Mouse (Mus musculus) limb, embryonic 12.5 days (tissue): ENCODE data around the gene Asic2. TPM values are rescaled to one million over a fixed set of nuclear protein-coding genes. Genes with fewer than 3 reads are reported as not detected.

ENCODE experiments used
- ATAC-seq: fragments of 200-750 bp; cut with Nextera tagmentation; 2 replicates; pipeline ENCODE4 v1.8.0; 2017; ENCODE audit warnings: low read depth, moderate TSS enrichment; ENCODE audit not compliant: insufficient number of reproducible peaks, insufficient read depth, low FRiP score, low TSS enrichment
- H3K27ac ChIP-seq: fragments of 300-500 bp; sonication (generic); 2 replicates; pipeline ENCODE4 v1.5.1; 2016; ENCODE audit warnings: mild to moderate bottlenecking, moderate library complexity
- H3K27me3 ChIP-seq: fragments of 300-500 bp; sonication (generic); 2 replicates; pipeline ENCODE4 v1.6.1; 2016; ENCODE audit warnings: mild to moderate bottlenecking, moderate library complexity
- H3K36me3 ChIP-seq: fragments of 300-500 bp; sonication (generic); 2 replicates; pipeline ENCODE4 v1.6.1; 2016; ENCODE audit warnings: mild to moderate bottlenecking, moderate library complexity
- H3K4me1 ChIP-seq: fragments of 300-500 bp; sonication (generic); replicated peaks from 2 replicates; pipeline ENCODE4 v1.6.1; 2016
- H3K4me2 ChIP-seq: fragments of 300-500 bp; sonication (generic); 2 replicates; pipeline ENCODE4 v1.6.1; 2016; ENCODE audit warnings: mild to moderate bottlenecking, moderate library complexity
- H3K4me3 ChIP-seq: fragments of 300-500 bp; sonication (generic); replicated peaks from 2 replicates; pipeline ENCODE4 v1.5.1; 2016; ENCODE audit warnings: mild to moderate bottlenecking
- H3K9ac ChIP-seq: fragments of 300-500 bp; sonication (generic); replicated peaks from 2 replicates; pipeline ENCODE4 v1.6.1; 2016; ENCODE audit warnings: mild to moderate bottlenecking, moderate library complexity
- H3K9me3 ChIP-seq: fragments of 300-500 bp; sonication (generic); 2 replicates; pipeline ENCODE4 v1.6.1; 2016; ENCODE audit warnings: mild to moderate bottlenecking, moderate library complexity
- WGBS: fragments of 180-500 bp; shearing (Covaris S2); methylation state at CpG from one replicate; pipeline ENCODE4 v1.1.7; 2016; 5-methylcytosine and 5-hydroxymethylcytosine counted together
- polyA plus RNA-seq: library from polyadenylated mRNA; unstranded; fragments of >200 nt; fragmentation: Nextera tagmentation; extraction: Ambion mirVana; gene quantifications from 2 replicates; pipeline ENCODE4 v1.2.1, GENCODE M21; 2016

Gene Asic2
- polyA plus RNA-seq, 1 experiment from 2014 or later = 0.51 TPM

DNA sequence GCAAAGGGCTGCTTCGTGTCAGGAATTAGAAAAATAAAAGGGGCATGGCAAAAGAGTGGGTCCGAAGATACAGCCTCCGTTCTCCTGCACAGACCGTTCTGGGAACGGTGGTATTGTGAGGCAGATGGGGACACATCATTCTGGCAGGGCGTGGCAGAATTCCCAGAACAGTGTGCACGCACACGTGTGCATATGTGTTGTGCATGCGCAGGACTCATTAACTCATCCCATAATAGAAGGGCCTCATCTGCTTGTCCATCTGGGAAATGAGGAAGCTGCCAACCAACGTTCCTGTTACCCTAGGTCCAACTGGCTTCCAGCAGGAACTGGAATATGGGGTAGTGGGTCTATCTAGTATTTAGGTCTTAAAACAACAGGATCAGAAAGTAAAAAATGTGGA, 455.8 kb downstream of the Asic2 start:
- no peaks in the 10 kb centered on the region for H3K9me3 ChIP-seq
- H3K9ac ChIP-seq = no peak overlapping the region
- H3K36me3 ChIP-seq = no peaks in the 10 kb centered on the region
- peaks cover 20% of the 10 kb centered on the region; the same call in 1 of the 2 replicates for H3K4me1 ChIP-seq
- no peak overlapping the region for H3K4me2 ChIP-seq
- no peak overlapping the region for H3K27ac ChIP-seq
- ATAC-seq = no peak
- H3K27me3 ChIP-seq = peaks cover 9% of the 10 kb centered on the region; the same call in 1 of the 2 replicates
- no peak overlapping the region for H3K4me3 ChIP-seq
- 91% methylated on average over 10 of the region's 10 CpGs for WGBS

DNA sequence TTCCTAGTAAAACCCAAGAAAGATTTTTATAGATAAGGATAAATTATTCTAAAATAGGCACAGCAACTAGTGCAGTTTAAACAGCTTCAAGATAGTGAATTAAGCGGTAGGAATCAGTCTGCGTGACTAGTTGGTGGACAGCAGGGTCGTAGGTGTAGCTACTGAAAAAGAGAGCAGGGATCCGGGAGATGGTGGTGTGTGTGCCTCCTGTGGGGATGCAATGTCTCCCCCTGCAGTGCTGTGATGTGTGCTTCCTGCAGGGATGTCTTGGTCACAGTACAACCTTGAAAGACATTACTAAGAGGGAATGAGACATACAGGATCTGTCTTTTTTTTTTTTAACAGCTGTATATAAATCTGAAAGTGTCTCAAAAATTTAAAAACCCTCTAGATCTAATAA, 456.9 kb downstream of the Asic2 start:
- Histone ChIP-seq H3K4me3 (no peak overlapping the region), H3K27me3 (peaks cover 7% of the 10 kb centered on the region; the same call in 1 of the 2 replicates), H3K27ac (no peak overlapping the region), H3K4me2 (no peak overlapping the region), H3K4me1 (peaks cover 20% of the 10 kb centered on the region; the same call in 1 of the 2 replicates), H3K36me3 (no peaks in the 10 kb centered on the region), H3K9me3 (no peaks in the 10 kb centered on the region), H3K9ac (no peak overlapping the region)
- WGBS = 70% methylated on average over 4 of the region's 4 CpGs
- no peak for ATAC-seq

DNA sequence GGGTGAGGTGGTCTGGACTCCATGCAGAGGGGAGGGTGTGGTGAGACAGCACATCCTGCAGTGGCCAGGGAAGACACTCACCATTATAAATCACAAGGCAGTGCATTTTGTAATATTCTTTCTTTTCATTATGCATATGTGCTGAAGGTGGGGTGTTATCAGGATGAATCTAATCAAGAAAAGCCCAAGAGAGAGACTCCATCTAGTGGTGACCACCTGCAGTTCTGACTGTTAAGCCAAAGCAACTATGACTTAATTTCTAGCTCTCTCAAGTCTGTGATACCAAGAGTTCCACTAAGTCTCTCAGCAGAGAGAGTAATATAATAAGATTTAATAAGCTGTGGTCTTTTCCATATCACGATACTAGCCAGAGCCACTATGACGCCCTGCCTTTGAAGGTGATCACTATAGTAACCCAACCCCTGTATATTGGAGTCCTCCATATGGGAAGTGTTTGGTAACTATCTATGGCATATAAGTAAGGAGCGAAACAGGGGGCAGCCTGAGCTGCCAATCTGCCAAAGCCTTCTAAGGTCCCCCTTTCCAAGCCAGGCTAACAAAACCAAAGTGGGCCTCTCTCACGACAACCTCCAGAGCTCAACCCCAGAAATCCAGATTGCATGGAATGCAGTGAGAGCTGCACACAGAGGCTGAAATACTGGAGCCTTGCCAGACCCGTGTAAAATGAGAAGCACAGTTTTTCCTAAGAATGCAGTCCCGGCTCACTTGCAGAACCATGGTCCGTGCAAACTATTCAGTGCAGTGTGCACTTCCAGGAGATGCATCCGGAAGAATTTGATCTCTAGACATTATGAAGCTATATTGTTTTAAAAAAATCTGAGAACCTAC, 459.6 kb downstream of the Asic2 start:
- H3K9ac ChIP-seq = no peak overlapping the region
- no peaks in the 10 kb centered on the region for H3K9me3 ChIP-seq
- 44% methylated on average over 8 of the region's 8 CpGs for WGBS
- H3K4me3 ChIP-seq = no peak overlapping the region
- 0 out of 2 replicates have a peak overlapping the region, but pooled peaks have one; percentile 6 for H3K4me2 ChIP-seq
- H3K4me1 ChIP-seq = peaks cover 23% of the 10 kb centered on the region; the same call in 1 of the 2 replicates
- no peaks in the 10 kb centered on the region for H3K36me3 ChIP-seq
- peaks cover 3% of the 10 kb centered on the region; the same call in 1 of the 2 replicates for H3K27me3 ChIP-seq
- peak; percentile 87; the same call in 1 of the 2 replicates for ATAC-seq
- peak overlapping the region; percentile 56; the same call in 1 of the 2 replicates for H3K27ac ChIP-seq

DNA sequence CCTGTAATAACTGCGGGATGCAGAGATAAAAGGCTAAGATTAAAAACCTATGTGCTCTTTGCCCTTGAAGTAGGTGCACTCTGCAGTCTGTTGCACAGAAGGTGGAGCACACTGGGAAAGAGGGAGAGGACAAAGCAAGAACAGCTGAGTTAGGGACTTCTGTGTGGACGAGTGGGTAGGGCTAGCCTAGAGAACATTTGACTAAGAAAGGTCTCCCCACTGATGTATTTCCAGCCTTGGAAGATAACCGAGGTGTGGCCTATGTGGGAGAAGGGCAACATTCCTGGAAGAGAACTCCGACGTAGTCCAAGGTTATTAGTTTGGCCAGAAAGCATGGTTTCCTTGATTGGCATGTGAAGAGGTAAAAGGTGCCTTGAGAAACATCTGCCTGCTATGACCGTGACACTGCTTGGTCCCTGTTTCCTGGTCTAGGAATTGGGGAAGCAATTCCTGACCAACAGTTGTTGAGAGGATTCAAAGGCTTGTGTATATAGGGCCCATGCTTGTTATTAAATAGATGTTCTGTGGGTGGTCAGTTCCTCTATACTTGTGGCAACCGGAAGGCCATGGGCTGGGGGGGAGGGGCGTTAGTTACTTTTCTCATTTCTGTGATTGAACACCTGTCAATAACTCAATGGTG, 463.3 kb downstream of the Asic2 start:
- H3K4me2 ChIP-seq = no peak overlapping the region
- peaks cover 2% of the 10 kb centered on the region; the same call in 1 of the 2 replicates for H3K27me3 ChIP-seq
- no peak overlapping the region for H3K9ac ChIP-seq
- H3K4me3 ChIP-seq = no peak overlapping the region
- H3K9me3 ChIP-seq = no peaks in the 10 kb centered on the region
- peaks cover 31% of the 10 kb centered on the region for H3K4me1 ChIP-seq
- no peak for ATAC-seq
- no peaks in the 10 kb centered on the region for H3K36me3 ChIP-seq
- H3K27ac ChIP-seq = 0 out of 2 replicates have a peak overlapping the region, but pooled peaks have one; percentile 58
- 61% methylated on average over 8 of the region's 8 CpGs for WGBS

DNA sequence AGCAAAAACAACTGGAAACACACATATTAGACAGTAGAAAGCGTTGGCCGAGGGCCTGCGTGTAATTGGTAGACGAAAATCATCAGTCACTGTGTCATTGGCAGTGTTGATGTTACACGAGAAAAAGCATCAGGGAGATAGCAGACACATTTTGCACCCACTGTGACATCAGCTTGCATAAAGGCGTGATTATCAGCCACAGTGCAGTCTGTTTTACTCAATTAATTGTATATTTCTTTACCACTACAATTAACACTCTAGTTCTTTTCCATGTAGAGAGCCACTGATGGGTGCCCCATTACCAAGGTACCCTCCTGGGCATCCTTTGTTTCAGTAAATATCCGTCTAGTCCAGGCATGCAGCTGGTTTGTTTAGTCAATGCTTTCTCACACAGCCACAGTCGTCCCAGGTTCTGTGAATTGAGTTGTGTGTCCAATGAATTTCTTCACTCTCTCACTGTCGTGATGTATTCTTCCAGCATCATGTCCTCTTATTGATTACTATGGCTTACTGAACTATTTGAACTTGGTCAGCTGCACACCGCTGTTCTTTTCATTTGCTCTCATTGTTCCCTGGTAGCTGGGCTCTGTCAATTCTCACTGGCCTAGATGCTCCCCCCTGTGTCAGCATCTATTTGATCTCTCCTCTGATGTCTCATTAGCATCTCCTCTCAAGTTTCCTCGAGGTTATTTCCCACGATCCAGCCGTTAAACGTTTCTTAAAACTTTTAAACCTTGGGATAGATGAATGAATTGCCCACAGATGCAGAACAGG, 466.6 kb downstream of the Asic2 start:
- ATAC-seq = no peak
- Histone ChIP-seq H3K27ac (no peak overlapping the region), H3K9me3 (no peaks in the 10 kb centered on the region), H3K27me3 (0 out of 2 replicates have a peak, but pooled peaks cover 3% of the 10 kb centered on the region), H3K4me3 (no peak overlapping the region), H3K9ac (no peak overlapping the region), H3K4me1 (peaks cover 28% of the 10 kb centered on the region), H3K4me2 (no peak overlapping the region), H3K36me3 (no peaks in the 10 kb centered on the region)
- 36% methylated on average over 14 of the region's 14 CpGs for WGBS

DNA sequence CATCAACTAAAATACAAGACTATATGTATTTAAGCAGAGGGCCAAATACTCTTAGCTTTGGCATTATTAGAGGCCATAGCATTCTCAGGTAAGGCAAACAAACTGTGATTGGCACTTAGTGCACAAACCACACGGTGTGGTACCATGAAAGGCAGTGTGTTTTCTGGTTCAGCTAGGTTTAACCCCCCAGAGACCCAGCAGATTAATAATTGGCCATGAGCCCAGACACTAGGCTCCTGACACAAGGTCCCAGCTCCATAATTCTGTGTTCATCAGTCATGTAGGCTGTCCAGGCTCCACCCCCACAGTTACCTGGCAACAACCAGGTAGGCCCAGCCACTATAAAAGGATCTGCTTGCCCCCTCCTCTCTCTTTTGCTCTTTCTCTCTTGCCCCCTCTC, 469.3 kb downstream of the Asic2 start:
- 65% methylated on average over 1 of the region's 1 CpGs for WGBS
- Histone ChIP-seq H3K9me3 (no peaks in the 10 kb centered on the region), H3K4me2 (no peak overlapping the region), H3K9ac (no peak overlapping the region), H3K27ac (no peak overlapping the region), H3K36me3 (no peaks in the 10 kb centered on the region), H3K4me3 (no peak overlapping the region), H3K27me3 (peaks cover 16% of the 10 kb centered on the region; the same call in 1 of the 2 replicates), H3K4me1 (peaks cover 20% of the 10 kb centered on the region)
- ATAC-seq = no peak

DNA sequence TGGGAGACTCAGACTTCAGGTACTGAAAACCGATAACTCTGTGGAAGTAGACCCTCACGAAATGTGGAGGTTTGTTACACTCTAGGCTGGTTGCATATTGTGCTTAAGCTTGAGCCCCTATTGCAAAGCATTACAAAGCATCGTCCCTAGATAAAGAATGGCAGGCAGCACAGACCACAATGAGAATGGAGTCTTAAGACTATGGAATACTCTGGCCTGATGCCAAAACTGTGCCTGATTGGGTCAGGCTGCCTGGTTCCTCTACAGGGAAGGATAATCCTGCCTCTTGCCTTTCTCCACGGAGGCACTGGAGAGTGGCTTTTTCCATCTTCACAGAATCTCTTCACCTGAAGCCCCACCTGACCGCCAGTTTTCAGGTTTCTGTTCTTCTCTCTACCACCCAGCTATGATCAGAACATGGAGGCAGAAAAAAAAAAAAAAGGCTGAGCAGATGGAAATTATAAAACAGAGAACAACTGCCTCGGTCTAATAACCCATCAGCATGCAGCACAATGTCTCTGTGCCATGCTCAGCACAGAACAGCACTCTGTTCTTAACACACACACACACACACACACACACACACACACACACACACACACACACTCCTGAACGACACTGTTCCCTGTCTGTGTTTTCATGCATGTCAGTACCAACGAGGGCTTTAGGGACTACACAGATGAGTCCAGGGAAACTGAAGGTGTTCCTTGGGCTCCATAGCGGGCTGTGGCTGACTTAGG, 470.4 kb downstream of the Asic2 start:
- WGBS = 58% methylated on average over 9 of the region's 9 CpGs
- no peak overlapping the region for H3K4me3 ChIP-seq
- peaks cover 18% of the 10 kb centered on the region for H3K4me1 ChIP-seq
- no peaks in the 10 kb centered on the region for H3K9me3 ChIP-seq
- H3K27ac ChIP-seq = no peak overlapping the region
- ATAC-seq = no peak
- H3K27me3 ChIP-seq = peaks cover 16% of the 10 kb centered on the region; the same call in 1 of the 2 replicates
- no peak overlapping the region for H3K9ac ChIP-seq
- no peak overlapping the region for H3K4me2 ChIP-seq
- no peaks in the 10 kb centered on the region for H3K36me3 ChIP-seq

DNA sequence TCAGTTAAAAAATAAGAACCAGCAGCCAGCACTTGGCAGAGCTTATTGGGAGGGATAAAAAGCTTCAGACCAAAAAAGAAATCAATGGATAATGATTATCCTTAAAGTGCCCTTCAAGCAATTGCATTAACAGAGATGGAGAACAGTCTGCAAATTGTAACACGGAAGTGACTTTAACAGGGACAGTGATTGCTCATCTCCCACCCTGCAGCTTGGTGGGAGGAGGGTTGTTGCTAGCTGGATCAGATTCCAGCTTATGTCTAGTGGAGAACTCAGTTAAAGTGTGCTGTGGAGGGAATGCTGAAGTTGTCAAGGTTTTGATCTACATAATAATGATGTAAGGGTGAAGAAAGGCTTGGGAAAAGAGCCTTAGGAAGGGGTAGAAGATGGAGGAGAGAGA, 471.8 kb downstream of the Asic2 start:
- H3K4me1 ChIP-seq = peaks cover 16% of the 10 kb centered on the region
- ATAC-seq = no peak

DNA sequence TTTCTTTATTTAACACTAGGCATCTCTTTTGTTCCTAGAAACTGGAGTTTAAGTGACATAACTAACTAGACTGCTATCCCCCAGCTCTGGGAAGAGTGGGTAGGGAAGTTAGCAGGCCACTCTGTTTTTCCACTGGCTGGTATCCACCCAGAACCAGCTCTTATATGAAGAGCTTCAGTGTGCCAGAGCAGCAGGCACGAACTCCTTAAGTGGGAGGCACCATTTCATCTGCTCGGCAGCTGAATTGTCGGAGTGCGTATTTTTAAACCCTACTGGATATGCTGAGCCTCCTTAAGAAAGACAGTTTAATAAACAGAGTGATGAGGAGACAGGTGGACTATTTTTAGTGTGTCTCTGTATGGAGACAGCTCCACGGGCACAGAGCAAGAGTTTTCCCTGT, 475.9 kb downstream of the Asic2 start:
- 83% methylated on average over 5 of the region's 5 CpGs for WGBS
- H3K4me3 ChIP-seq = no peak overlapping the region
- H3K9me3 ChIP-seq = no peaks in the 10 kb centered on the region
- no peak overlapping the region for H3K27ac ChIP-seq
- H3K36me3 ChIP-seq = no peaks in the 10 kb centered on the region
- H3K4me2 ChIP-seq = no peak overlapping the region
- ATAC-seq = no peak
- peaks cover 16% of the 10 kb centered on the region; the same call in 1 of the 2 replicates for H3K27me3 ChIP-seq
- no peak overlapping the region for H3K9ac ChIP-seq
- peaks cover 4% of the 10 kb centered on the region; the same call in 1 of the 2 replicates for H3K4me1 ChIP-seq

More for the DNA sequence above, 471.8 kb downstream of the Asic2 start:
- 24% methylated on average over 1 of the region's 1 CpGs for WGBS
- Histone ChIP-seq H3K9ac (no peak overlapping the region), H3K4me3 (no peak overlapping the region), H3K9me3 (no peaks in the 10 kb centered on the region), H3K4me2 (no peak overlapping the region), H3K36me3 (no peaks in the 10 kb centered on the region), H3K27ac (no peak overlapping the region), H3K27me3 (peaks cover 16% of the 10 kb centered on the region; the same call in 1 of the 2 replicates)

DNA sequence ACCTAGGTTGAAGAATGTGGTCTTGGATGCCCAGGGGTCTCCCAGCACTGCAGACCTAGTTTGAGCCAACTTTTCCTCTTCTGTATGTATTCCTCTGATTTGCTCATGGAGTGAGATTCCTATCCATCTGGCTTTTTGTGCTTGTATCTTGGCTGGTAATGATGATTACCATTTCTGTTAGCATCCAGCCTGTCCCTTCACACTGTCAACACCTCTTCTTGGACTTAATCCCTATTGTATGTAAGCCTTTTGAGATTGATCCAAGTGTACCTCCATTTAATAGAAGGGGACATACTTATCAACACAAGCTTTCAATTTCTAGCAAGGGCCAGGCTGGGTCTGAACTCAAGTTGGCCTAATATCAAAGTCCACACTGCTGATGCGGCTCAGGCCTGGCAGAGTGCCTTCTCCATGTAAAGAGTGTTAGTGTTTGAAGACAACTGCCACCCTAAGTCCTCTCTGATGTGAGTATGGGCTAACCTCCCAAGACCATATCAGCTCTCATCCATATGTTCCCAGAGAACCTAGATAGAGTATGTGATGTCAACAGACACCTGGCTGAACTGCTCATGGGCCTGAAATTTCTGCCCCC, 479.0 kb downstream of the Asic2 start:
- H3K4me2 ChIP-seq = no peak overlapping the region
- H3K4me3 ChIP-seq = no peak overlapping the region
- no peaks in the 10 kb centered on the region for H3K27me3 ChIP-seq
- ATAC-seq = no peak
- 75% methylated on average over 1 of the region's 1 CpGs for WGBS
- H3K9ac ChIP-seq = no peak overlapping the region
- H3K36me3 ChIP-seq = no peaks in the 10 kb centered on the region
- no peaks in the 10 kb centered on the region for H3K4me1 ChIP-seq
- no peak overlapping the region for H3K27ac ChIP-seq
- H3K9me3 ChIP-seq = no peaks in the 10 kb centered on the region
